Mouse (Mus musculus) spleen, postnatal 10 days (tissue): ENCODE results near the gene Reep1.
"Not testable (repeated sequence)": the region's sequence is repeated elsewhere in the genome, so short reads cannot be mapped to it uniquely, and the experiment has no call there.

Source experiments
- DNase-seq, 2 experiments: peaks; one replicate each; pipeline ENCODE4 v3.0.0; 2021 to 2022; ENCODE audit warnings: low spot score in 2 of 2

Gene Reep1

DNA sequence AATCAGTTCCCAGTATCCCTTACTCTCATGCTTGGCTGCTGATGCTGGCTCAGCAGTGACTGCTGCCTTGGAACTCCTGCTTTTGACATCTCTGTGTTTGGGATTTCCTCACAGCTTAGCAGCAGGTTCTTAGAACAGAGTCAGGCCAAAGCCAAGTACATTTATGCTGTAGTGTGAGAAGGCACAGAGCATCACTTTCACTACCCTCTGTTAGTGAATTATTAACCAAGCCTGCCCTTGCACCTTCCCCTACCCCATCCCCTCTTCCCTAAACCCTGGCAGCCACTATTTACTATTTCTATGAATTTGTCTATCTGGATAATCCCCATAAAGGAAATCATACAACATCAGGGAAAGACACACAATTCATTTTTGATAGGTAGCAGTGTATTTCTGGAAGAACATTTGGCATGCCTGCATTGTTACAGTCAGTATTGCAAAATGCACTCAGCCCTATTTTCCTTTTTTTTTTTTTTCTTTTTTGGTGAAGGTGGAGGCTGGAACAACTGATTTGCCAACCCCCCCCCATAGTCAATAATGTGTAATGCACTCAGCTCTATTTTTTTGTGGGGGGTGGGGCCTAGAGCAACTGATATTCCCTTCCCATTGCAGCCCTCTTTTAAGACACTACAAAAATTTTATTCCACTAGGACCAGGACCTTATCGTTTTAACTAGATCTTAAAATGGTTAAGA is 133.4 kb downstream of the Reep1 start:
- DNase-seq = no peak

DNA sequence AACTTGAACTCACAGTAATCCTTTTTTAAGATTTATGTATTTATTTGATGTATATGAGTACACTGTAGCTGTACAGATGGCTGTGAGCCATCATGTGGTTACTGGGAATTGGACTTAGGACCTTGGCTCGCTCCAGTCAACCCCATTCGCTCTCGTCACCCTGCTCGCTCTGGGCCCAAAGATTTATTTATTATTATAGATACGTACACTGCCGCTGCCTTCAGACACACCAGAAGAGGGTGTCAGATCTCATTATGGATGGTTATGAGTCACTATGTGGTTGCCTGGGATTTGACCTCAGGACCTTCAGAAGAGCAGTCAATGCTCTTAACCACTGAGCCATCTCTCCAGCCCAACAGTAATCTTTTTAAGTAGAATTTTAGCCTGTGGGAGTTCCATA is 139.5 kb downstream of the Reep1 start:
- not testable (repeated sequence) for DNase-seq
